Mouse (Mus musculus) testis, postnatal 14 days (tissue): ENCODE measurements around the gene Nbea.
"Not testable (repeated sequence)": the region's sequence is repeated elsewhere in the genome, so short reads cannot be mapped to it uniquely, and the experiment has no call there.

ENCODE experiments used
- DNase-seq: peaks from one replicate; pipeline ENCODE4 v3.0.0; 2021; ENCODE audit warnings: low spot score

Nbea gene

DNA sequence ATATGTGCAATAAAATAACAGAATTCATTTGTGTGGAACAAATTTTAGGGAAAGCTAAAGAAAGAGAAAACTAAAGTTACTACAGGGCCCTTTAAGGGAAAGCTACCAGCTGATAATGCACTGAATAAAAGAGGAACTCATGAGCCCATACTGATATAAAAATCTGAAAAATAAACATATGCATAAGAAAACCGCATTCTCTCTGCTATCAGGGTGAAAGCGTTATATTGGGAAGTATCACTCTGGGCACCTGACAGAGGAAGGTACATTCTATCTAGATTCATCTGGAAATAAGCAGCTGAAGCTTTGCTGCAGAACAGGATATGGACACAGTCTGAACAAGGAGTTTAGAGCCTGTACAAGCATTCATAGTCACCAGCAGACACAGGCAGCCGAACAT, 148.9 kb downstream of the Nbea start:
- no peak for DNase-seq

DNA sequence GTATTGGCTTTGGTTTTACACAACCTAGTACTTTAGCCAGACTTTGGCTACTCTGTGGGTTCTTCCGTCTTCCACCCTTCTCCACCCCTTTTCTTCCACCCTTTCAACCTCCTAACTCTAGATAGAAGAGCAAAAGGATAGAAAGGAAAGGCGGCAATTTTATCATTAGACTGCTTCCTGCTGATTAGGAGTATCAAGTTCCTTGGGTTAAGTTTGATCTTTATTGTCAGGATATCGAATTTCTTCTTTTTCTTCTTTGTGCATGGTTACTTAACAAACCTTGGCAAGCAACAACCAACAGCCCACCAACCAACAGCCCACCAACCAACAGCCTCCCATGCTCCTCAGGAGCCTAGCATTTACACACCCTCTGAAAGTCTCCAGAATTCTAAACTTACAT, 165.0 kb downstream of the Nbea start:
- DNase-seq: no peak

DNA sequence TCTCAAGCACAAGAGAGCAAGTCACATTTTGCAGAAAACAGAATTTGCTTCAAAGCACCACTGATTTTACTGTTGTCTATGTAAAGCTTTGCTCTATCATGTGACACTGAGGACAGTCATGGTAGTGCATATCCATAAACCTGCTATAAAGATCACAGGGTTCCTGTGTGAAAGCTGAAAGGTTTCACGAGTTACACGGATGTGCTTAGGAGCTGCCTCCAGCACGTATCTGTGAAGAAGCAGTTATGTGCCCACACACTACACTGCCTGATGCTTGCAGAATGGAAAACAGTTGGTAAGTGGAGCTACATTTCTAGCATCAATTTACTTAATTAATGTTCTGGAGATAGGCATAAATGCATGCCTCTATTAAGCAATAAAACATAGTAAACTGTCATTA, 172.4 kb downstream of the Nbea start:
- DNase-seq: no peak

DNA sequence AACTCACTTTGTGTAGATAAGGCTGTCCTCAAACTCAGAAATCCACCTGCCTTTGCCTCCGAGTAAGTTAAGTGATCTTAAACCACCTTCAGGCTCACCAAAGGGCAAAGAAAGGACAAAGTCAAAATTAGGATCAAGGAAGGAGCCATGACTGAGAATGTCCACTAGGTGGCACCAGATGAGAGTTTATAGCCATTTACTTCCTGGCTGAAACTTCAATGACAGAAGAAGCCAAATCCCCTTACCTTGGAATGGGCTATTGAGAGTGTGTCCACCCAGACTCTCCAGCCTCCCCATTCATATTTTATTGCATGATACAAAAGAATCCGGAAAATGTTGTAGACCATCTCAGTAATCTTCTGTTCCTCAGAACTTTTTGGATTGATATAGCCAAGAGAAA, 175.5 kb downstream of the Nbea start:
- DNase-seq: no peak

DNA sequence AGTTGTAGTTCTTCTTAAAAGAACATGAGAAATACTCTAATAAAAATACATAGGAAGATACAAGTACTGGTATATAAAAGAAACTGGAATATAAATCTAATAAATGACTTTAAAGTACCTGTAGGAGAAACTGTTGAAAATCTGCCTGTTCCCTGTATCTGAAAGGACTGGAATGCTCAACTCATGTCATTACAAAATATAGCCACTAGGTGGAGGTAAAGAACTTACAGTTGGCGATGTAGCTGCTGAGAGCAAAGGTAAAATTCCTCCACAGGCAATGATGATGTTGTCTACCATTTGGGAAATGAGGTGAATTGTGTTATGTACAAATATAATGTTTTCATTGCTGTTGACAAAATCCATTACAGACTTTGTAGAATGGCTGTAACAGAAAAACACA, 183.2 kb downstream of the Nbea start:
- DNase-seq: no peak

DNA sequence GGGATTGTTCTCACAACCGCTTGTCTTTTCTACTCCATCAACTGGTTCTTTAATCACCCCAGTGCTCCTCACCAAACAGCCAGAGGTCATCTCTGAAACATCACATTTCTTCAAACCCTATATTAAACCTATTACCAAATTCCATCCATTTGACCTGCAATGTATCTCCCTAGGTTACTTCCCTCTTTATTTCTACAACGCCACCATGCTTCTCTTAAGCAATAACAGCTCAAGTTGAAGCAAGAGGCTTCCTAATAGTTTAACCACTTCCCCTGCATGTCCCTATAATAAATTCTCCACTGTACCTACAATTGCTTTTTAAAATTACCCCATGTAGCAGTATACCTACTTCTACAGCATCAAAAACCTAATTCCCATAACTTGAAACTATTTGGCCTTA, 205.1 kb downstream of the Nbea start:
- DNase-seq: no peak

DNA sequence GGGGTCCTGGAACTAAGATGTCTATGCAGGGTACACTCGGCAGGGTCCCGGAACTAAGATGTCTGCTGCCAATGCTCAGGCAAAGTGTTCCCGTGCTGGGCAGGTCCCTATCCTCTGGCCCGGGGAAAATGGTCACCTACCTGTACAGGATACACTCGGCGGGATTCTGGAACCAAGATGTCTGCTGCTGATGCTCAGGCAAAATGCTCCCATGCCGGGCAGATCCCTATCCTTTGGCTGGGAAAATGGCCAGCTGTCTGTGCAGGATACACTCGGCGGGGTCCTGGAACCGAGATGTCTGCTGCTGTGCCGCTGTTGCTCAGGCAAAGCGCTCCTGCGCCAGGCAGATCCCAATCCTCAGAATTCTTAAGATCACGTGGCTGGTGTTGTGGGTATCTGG, 206.5 kb downstream of the Nbea start:
- DNase-seq: not testable (repeated sequence)

DNA sequence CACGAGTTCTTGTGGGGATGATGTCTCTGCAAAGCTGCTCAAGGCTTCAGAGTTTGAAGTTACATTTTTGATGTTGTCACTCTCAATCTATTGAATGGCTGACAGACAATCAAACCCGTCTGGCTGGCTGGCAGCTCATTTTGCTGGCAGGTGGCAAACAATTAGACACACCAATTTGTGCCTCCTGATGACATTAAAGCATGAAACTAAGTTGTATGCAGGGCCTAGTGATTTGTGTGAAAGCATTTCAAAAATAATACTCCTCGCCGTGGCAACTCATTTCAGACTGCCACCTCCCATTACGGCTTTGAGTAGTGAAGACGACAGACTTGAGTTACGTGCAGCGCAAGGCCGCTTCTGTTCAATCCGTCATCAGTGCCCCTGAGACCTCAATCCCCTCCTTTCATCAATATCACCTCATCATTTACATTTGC, 217.8 kb downstream of the Nbea start:
- no peak for DNase-seq

DNA sequence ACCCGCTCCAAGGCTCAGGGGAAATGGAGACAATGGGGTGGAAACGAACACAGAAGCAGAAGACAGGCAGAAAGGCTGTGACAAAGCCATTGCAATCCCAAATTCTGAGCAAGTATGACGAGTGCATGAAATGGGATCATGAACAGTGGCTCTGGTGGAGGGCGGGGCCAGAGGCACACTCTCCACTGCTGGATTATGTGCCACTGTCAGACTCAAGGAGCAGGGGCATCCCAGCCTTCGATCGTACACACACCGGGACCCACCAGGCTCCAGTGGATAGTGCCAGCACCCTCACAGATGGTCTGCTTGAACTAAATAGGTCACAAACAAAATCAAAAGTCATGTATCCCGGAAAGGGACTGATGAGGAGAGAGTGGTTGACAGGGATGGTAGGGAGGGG, 220.5 kb downstream of the Nbea start:
- DNase-seq: no peak

DNA sequence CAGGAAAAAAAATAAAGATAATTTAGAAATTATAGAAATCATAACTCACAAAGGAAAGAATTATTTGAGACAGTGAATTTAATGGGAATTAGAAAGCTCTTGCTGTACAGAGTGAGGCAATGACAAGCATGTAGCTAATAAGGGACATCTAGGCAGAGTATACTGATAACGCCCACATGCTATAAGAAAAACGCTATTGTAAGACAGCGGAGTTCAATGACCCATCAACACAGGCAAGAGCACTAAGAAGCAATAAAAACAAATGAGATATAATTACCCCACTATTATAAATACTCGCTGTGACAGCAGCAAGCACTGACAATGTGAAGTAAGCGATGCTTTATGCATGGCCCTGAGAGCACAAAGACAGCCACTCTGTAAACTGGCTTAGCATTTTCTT, 233.5 kb downstream of the Nbea start:
- DNase-seq: no peak

DNA sequence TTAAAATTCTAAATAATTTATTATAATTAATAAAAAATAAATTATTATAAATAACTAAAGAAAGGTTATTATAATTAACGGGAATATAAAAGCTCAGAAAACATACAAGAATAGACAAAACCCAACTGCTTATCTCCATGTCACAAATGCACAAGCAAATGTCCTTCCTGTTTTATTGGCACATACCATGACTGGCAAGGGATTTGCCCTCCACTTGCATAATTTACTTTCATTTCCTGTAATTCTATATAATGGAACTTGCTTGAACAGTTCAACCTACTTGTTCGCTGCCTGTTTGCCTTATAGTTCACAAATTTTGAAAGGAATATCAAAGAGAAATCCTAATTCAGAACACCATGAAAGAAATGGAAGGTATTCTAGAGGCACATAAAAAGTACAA, 234.4 kb downstream of the Nbea start:
- no peak for DNase-seq

DNA sequence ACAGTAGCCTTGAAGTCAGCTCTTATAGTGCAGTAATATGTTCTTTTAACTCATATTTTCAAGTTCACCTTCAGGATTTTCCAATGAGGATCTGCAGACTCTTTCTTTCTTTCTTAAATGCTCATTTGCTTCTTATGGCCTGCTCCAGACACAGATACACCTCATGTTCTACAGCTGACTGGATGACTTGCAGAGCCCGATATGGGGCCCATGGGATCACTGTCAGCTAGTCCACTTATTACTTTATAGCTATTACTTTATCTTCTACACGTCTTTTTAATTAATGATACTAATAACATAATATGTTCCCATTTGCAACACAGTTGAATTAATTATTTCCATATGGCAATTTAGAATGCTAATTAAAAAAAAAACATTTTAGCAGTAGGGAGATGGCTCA, 256.2 kb downstream of the Nbea start:
- no peak for DNase-seq

DNA sequence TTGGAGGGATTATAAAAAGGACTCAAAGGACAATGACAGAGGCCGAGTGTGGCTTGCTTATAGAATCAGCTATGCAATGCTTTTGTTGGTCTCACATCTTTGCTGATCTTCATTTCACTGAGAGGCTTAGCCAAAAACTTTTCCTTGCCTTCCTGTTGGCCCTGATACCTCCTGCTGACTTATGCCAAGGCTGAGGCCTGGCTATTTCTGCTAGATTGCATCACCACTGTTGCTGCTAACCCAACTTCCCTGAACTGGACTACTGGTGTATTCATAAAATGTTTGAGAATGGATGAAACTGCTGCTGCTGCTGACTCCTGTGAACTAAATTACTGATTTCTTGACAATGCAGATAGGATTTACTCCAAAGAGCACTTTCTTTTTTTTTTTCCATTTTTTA, 274.2 kb downstream of the Nbea start:
- no peak for DNase-seq

DNA sequence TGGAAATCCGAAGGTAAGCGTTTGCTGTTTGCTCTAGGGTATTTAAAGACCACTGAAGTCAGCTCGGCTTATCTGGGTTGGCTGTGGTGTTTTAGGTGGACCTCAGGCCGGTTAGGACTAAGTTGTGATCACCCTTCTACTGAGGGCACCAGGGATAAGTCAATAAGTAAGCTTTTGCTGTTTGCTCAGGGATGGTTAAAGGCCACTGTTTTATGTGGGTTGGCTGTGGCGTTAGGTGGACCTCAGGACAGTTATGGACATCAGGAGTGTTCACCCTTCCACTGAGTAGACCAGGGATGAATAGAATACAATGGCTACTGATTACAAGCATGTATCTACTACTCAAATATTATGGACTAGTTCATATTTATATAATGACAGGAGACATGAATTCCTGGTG, 292.9 kb downstream of the Nbea start:
- no peak for DNase-seq

DNA sequence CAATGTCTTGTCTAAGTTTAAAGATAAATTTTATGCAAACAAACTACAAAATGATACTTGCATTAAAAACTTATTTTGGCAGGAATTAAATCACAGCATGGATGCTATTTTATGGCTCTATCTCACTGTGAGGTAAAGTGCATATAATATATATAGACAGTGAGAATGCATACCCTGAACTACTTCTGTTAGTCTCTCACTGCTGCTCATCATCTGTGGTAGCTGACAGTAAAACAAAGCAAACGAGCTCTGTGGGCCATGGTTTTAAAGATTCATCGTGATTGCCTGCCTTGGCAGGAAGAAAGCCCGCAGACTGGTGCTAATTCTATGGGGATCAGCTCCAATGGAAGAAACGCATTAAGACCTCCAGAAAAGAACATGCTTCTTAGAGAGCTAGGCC, 294.3 kb downstream of the Nbea start:
- no peak for DNase-seq

DNA sequence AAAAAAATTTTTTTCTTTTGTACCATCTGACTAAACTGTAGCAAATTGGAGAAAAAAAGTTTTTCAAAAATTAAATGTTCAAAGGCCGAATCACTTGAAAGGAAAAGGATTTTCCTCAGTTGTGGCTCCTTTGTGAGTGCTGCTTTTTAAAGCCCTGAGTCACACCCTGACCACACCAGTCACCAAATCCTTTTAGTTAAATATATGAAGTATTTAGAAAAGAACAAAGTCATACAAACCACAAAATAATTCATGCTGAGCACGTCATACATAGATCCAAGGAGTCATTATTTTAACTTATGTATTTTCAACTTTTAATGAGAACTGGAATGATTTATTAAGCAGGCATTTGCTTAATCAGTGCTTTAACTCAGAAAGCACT, 295.7 kb downstream of the Nbea start:
- no peak for DNase-seq

DNA sequence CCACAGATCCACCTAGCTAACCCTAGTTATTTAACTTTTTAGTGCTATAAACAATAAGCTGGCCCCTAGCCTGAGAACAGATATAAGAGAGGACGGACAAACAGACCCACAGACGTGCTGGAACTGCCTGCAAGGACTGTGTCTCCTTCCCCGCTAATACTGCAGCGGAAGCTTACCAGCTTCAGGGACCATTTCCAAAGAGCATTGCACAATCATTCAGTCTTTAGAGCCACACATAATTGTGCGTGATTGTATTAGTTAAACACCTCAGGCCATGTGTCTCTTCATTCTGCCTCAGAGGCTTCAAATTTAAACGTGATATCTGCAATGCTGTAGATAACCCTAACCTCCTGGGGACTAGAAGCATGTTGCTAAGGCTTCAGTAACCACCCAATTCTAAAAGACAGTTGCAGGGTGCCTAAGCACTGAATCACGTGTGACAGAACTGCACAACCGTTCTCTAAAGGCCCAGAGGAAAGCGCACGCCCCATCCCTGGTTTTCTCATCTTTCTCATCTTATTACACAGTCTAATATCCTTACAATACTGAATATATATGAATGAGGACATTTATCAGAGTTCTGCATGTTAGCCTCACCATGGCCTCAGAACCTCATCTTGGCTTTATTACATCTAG, 296.2 kb downstream of the Nbea start:
- DNase-seq: no peak

DNA sequence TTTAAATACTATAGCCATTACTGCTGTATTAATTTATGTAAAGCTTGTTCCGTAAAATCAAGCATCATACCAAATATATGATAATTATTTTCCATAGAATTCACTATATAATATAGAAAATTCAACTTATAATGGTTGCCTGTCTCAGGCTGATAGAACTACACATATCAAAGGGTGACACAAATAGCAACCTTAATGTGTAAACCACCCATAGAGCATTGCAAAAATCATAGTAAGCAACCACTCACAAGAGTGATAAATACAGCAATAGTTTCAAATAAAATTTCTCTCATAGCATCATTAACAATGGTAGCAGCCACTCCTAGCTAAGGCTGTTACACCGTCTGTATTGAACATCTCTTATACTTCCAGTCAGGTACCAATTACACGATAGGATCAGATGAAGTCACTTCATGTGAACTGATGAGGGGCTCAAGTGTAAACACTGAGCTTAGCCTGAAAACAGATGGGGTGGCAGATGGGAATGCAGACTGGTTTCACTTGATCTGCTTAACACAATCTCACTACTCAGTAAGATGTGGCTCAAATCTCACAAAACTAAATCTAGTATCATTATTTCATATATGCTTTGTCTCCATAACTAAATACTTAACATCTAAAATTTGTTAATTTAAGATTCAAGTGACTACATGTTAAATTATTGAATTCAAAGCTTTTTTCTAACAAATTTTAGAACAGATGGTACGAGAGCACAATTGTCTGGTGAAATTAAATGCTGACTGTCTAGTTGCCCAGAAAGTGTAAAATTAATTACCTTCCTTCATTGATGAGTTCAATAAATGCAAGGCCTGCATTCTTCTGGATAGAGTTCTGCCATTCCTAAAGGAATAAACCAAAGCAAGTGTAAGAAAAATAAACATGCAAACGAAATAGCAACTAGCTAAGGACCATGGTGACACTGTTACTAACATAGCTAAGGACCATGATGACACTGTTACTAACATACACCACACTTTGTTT, 310.3 kb downstream of the Nbea start:
- DNase-seq: no peak

DNA sequence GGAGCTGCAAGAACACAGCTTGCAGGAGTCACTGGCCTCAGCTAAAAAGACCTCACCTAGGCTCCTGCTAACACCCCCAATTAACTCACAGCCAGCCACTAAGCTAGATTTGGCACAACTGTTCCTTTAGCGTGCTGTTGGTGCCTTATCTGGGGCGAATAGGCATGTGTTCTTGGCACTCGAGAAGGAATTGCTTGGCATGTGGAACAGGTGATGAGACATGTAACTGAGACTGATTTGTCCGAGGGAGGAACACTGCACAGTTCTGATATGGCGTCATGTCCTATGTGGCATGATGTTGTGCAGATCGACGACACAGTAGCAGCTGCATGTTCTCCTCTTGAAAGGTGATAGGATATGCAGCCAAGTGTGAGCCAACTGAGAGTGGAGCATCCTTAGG, 331.0 kb downstream of the Nbea start:
- no peak for DNase-seq

DNA sequence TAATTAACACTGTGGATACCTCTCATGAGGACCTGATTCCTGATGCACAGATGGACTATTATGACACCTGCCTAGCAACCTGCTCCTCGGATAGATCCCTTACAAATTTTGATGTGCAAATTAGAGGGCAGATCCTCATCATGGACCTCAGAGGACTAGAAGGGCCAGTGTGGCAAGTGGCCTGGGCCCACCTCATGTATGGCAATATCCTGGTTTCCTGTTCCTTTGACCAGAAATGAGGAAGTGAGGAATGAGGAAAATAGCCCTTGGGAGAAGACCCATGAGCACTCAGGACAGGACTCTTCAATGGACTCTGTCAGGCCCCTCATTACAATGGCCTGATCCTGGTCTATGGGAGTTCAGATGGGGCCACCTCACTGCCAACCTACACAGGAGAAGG, 336.4 kb downstream of the Nbea start:
- no peak for DNase-seq

DNA sequence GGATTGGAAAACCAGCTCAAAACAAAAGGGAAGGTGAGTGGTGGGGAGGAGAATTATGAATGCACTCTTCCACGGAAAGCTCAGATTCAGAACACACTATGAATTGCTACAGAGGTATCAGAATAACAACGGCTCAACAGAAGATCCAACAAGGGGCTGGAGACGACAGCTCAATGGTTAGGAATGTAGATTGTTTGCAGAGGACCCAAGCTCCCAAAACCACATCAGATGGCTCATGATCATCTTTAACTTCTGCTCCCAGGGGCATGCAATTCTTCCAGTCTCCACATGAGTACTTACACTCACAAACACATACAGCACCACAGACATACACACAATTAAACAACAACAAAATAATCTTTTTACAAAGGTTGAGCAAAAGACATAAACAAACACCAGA, 346.3 kb downstream of the Nbea start:
- DNase-seq: no peak

DNA sequence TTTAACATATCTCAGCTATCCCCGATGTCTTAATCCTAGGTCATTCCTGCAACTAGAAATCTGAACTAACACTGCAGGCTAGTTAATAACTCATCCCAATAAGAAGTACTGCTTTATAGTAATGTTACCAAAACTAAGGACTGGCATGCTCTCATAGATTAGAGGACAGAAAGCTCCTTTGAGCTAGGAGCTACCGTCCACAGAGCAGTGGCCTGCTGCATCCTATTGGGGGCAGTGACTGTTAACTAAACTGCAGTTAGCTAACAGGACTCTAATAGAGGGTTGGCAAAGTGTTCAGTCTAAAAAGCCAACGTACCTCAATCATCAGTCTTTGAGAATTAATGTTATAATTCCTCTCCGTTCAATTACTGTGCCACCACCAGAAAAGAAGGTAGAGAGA, 348.3 kb downstream of the Nbea start:
- DNase-seq: no peak

DNA sequence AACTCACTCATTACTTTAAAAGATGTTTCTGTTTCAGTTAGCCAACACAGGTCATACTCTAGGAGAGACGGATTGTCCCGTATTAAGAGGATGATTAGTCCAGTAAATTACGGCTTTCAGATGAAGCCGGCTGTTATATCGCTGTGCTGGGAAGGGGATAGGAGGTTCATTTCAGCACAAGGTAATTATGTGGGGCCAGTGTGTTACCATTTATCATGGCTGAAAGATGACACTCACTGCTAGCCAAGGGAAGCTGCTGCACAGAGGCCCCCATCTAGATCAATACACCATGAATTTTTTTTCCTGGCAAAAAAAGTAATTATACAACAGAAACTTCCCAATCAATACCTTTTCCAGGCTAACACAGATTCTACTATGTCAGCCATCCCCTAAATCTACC, 353.3 kb downstream of the Nbea start:
- no peak for DNase-seq
